Mouse (Mus musculus) large intestine, adult 2 months (tissue): ENCODE data around the gene Abhd12b. TPM values are rescaled to one million over a fixed set of nuclear protein-coding genes. Genes with fewer than 3 reads are reported as not detected.

Source experiments
- DNase-seq: peaks from one replicate; pipeline ENCODE4 v3.0.0-alpha.2; 2012; ENCODE audit warnings: low read depth, low spot score
- WGBS: fragments of 180-500 bp; shearing (Covaris S2); methylation state at CpG from one replicate; pipeline ENCODE4 v1.1.7; 2018; 5-methylcytosine and 5-hydroxymethylcytosine counted together
- polyA plus RNA-seq: library from polyadenylated mRNA; depleted of rRNA; stranded (reverse); fragments of >200 nt; gene quantifications from 2 replicates; pipeline ENCODE4 v1.2.3, GENCODE M21; 2012; rRNA removed

Gene Abhd12b
- polyA plus RNA-seq, result not detected in 2 replicates

GRCm38 (mm10) chr12:70153842-70154241, at the start of gene Abhd12b:
Gene Abhd12b (plus strand): TSS chr12:70154142.
- DNase-seq, result no peak
- 64% methylated on average over 3 of the region's 3 CpGs for WGBS

- WGBS, result 27% methylated on average over 4 of the region's 4 CpGs
- no peak for DNase-seq
Observed at GRCm38 (mm10) chr12:70104199-70104598, 49.7 kb upstream of the Abhd12b start.

- 78% methylated on average over 5 of the region's 5 CpGs for WGBS
- no peak for DNase-seq
Observed at GRCm38 (mm10) chr12:70104776-70105420, 49.0 kb upstream of the Abhd12b start.

GRCm38 (mm10) chr12:70105885-70106284, 48.1 kb upstream of the Abhd12b start:
- 74% methylated on average over 6 of the region's 6 CpGs for WGBS
- no peak for DNase-seq

- WGBS, result 71% methylated on average over 9 of the region's 9 CpGs
- DNase-seq, result no peak
Observed at GRCm38 (mm10) chr12:70106508-70106907, 47.4 kb upstream of the Abhd12b start.

- no peak for DNase-seq
- 73% methylated on average over 2 of the region's 2 CpGs for WGBS
Observed at GRCm38 (mm10) chr12:70108104-70108503, 45.8 kb upstream of the Abhd12b start.

- no peak for DNase-seq
- 28% methylated on average over 6 of the region's 6 CpGs for WGBS
Observed at GRCm38 (mm10) chr12:70109921-70110320, 44.0 kb upstream of the Abhd12b start.

GRCm38 (mm10) chr12:70110375-70111116, 43.4 kb upstream of the Abhd12b start:
- no peak for DNase-seq
- 6% methylated on average over 23 of the region's 23 CpGs for WGBS

GRCm38 (mm10) chr12:70111117-70111366, 42.9 kb upstream of the Abhd12b start:
- no peak for DNase-seq
- under 1% methylated on average over 16 of the region's 16 CpGs for WGBS

GRCm38 (mm10) chr12:70111367-70112089, 42.4 kb upstream of the Abhd12b start:
- under 1% methylated on average over 101 of the region's 101 CpGs for WGBS
- DNase-seq, result no peak

GRCm38 (mm10) chr12:70112090-70112383, 41.9 kb upstream of the Abhd12b start:
- no peak for DNase-seq
- WGBS, result 8% methylated on average over 16 of the region's 16 CpGs

- DNase-seq, result no peak
- 67% methylated on average over 11 of the region's 11 CpGs for WGBS
Observed at GRCm38 (mm10) chr12:70113351-70113750, 40.6 kb upstream of the Abhd12b start, which contains the start of gene Nin. Gene Nin (minus strand): TSS chr12:70113717.

- WGBS, result 43% methylated on average over 10 of the region's 10 CpGs
- DNase-seq, result no peak
Observed at GRCm38 (mm10) chr12:70117146-70117545, 36.8 kb upstream of the Abhd12b start.

GRCm38 (mm10) chr12:70118721-70119345, 35.1 kb upstream of the Abhd12b start:
- DNase-seq, result no peak
- WGBS, result 90% methylated on average over 10 of the region's 10 CpGs

- whole genome bisulfite sequencing, result 62% methylated on average over 2 of the region's 2 CpGs
- no peak for DNase-seq
Observed at GRCm38 (mm10) chr12:70119552-70119951, 34.4 kb upstream of the Abhd12b start.

- DNase-seq, result no peak
- WGBS, result 44% methylated on average over 4 of the region's 4 CpGs
Observed at GRCm38 (mm10) chr12:70126626-70127025, 27.3 kb upstream of the Abhd12b start.

- WGBS, result 45% methylated on average over 5 of the region's 5 CpGs
- no peak for DNase-seq
Observed at GRCm38 (mm10) chr12:70129105-70129504, 24.8 kb upstream of the Abhd12b start.

- WGBS, result 40% methylated on average over 20 of the region's 20 CpGs
- no peak for DNase-seq
Observed at GRCm38 (mm10) chr12:70131042-70131675, 22.8 kb upstream of the Abhd12b start.

- 66% methylated on average over 20 of the region's 20 CpGs for WGBS
- no peak for DNase-seq
Observed at GRCm38 (mm10) chr12:70134627-70135235, 19.2 kb upstream of the Abhd12b start.
